Mouse (Mus musculus) lung, embryonic 15.5 days (tissue): ENCODE data around the gene Tenm2. TPM values are rescaled to one million over a fixed set of nuclear protein-coding genes. Genes with fewer than 3 reads are reported as not detected.

Source experiments
- ATAC-seq: fragments of 200-750 bp; cut with Nextera tagmentation; 2 replicates; pipeline ENCODE4 v1.8.0; 2017; ENCODE audit warnings: moderate number of reproducible peaks, borderline replicate concordance; ENCODE audit not compliant: low FRiP score, low TSS enrichment; ENCODE audit errors: extremely low read depth
- H3K27ac ChIP-seq: fragments of 300-500 bp; sonication (generic); 2 replicates; pipeline ENCODE4 v1.5.1; 2015; ENCODE audit warnings: moderate library complexity, mild to moderate bottlenecking, inconsistent platforms
- H3K27me3 ChIP-seq: fragments of 300-500 bp; sonication (generic); 2 replicates; pipeline ENCODE4 v1.6.1; 2015; ENCODE audit warnings: inconsistent platforms
- H3K36me3 ChIP-seq: fragments of 300-500 bp; sonication (generic); 2 replicates; pipeline ENCODE4 v1.6.1; 2015; ENCODE audit warnings: inconsistent platforms
- H3K4me1 ChIP-seq: fragments of 300-500 bp; sonication (generic); 2 replicates; pipeline ENCODE4 v1.6.1; 2015; ENCODE audit warnings: inconsistent platforms
- H3K4me2 ChIP-seq: fragments of 300-500 bp; sonication (generic); 2 replicates; pipeline ENCODE4 v1.6.1; 2015; ENCODE audit warnings: inconsistent platforms, mild to moderate bottlenecking, moderate library complexity
- H3K4me3 ChIP-seq: fragments of 300-500 bp; sonication (generic); 2 replicates; pipeline ENCODE4 v1.5.1; 2015; ENCODE audit warnings: mild to moderate bottlenecking, inconsistent platforms
- H3K9ac ChIP-seq: fragments of 300-500 bp; sonication (generic); 2 replicates; pipeline ENCODE4 v1.6.1; 2015; ENCODE audit warnings: inconsistent platforms
- H3K9me3 ChIP-seq: fragments of 300-500 bp; sonication (generic); 2 replicates; pipeline ENCODE4 v1.6.1; 2016; ENCODE audit warnings: inconsistent platforms
- WGBS: fragments of 180-500 bp; shearing (Covaris S2); methylation state at CpG from one replicate; pipeline ENCODE4 v1.1.7; 2015; 5-methylcytosine and 5-hydroxymethylcytosine counted together
- polyA plus RNA-seq: library from polyadenylated mRNA; unstranded; fragments of >200 nt; fragmentation: Nextera tagmentation; extraction: Ambion mirVana; gene quantifications from 2 replicates; pipeline ENCODE4 v1.2.1, GENCODE M21; 2015

Gene Tenm2
- polyA plus RNA-seq, 1 experiment from 2014 or later: 0.44 TPM

DNA sequence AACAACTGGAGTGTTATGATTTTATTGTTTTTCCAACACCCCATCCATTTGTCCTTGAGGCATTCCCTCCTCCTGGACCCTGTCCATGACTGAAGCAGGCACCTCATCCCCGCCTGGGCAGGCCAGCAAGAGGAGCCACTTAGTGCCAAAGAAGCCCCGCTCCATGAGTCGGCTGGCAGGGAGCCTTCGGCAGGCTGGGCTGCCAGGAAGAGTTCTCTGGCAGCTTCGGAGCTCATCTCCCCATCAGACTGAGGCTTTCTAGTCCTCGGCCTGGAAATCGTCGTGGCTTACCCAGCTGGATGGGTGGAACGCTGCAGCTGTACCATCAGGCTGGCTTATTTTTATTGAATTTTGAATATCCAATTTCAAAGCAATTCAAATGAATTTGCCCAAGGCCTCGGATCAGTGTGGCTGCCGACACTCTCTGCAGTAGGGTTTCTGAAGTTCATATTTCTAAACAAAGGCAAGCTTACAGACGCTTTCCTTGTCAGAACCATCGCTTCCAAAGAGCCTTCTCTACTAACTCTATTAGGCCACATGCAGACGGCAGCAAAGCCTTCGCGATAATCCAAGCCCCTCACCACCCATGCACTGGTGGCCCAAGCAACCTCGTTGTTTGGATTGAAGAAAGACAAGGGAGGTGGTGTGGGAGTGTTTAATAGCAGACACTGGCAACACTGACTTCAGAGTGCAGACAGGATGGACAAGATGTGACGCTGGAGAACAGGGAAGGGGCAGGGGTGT is 991.8 kb downstream of the Tenm2 start:
- 43% methylated on average over 18 of the region's 18 CpGs for WGBS
- Histone ChIP-seq H3K27me3 (peaks cover 3% of the 10 kb centered on the region; the same call in 1 of the 2 replicates), H3K4me2 (no peak overlapping the region)

DNA sequence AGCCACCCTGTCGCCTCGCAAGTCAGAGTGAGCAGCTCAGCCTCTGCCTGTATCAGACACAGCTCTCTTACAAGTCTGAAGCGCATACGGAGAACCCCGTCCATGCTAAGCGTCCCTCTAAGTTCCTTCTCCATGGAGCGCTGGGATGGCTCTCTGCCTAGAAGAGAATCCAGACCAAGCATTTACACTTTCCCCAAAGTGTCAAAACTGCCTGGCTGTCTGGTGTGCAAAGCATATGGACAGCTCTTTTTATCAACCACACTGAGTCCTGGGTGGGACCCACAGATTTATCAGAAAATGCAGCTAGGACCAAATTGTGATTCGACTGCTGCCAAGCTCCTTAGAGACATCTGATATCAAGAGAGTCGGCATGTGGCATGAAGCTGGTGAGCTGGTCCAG is 996.9 kb downstream of the Tenm2 start:
- Histone ChIP-seq H3K9me3 (no peaks in the 10 kb centered on the region), H3K4me2 (no peak overlapping the region), H3K9ac (no peak overlapping the region), H3K4me3 (no peak overlapping the region), H3K27me3 (no peaks in the 10 kb centered on the region), H3K4me1 (0 out of 2 replicates have a peak, but pooled peaks cover 3% of the 10 kb centered on the region), H3K36me3 (no peaks in the 10 kb centered on the region), H3K27ac (no peak overlapping the region)
- 44% methylated on average over 9 of the region's 9 CpGs for WGBS
- peak; percentile 44; the same call in 1 of the 2 replicates for ATAC-seq

More for the DNA sequence above, 991.8 kb downstream of the Tenm2 start:
- Histone ChIP-seq H3K9me3 (no peaks in the 10 kb centered on the region), H3K27ac (peak overlapping the region; percentile 63), H3K9ac (no peak overlapping the region), H3K4me3 (no peak overlapping the region), H3K4me1 (peaks cover 11% of the 10 kb centered on the region), H3K36me3 (no peaks in the 10 kb centered on the region)
- ATAC-seq: peak; percentile 88

DNA sequence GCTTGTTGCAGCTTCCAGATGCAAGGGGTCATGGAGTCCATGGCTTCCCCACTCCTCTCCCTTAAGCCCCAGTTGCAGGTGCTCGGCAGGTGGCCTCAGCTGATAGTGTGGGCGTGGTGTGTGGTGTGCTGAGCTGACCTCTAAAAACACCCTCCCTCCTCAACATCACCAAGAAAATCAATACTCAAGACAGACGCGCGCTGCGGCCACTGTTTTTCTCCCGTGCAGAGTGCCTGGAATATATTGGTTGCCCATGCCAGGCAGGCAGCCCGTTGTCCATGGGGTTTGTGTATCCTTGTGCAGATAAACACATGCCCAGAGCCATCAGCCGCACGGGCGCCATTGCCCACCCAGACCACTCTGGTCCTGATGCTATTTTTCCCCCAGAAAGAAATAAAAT is 1007.1 kb downstream of the Tenm2 start:
- Histone ChIP-seq H3K9me3 (no peaks in the 10 kb centered on the region), H3K4me2 (no peak overlapping the region), H3K27ac (no peak overlapping the region), H3K4me1 (no peaks in the 10 kb centered on the region), H3K36me3 (no peaks in the 10 kb centered on the region), H3K27me3 (no peaks in the 10 kb centered on the region), H3K4me3 (no peak overlapping the region), H3K9ac (no peak overlapping the region)
- ATAC-seq: no peak
- 74% methylated on average over 11 of the region's 11 CpGs for WGBS

DNA sequence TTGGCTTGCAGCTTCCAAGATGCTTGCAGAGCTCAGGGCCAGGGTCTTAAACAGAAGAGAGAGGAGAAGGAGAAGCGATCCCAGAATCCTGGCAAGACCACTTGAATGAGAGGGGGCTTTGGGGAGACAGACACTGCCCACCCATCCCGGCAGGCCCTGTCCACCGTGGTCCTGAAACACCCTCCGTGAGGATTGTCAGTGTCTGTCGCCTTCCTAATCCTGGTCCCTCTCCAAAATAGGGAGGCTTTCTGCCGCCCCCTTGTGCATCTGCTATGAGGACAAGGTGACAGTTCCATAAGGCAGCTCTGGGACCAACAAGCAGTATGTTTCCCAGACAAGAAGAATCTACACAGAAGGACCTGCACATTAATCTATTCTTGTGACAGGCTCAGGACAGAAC is 1007.6 kb downstream of the Tenm2 start:
- no peaks in the 10 kb centered on the region for H3K4me1 ChIP-seq
- 60% methylated on average over 6 of the region's 6 CpGs for WGBS

DNA sequence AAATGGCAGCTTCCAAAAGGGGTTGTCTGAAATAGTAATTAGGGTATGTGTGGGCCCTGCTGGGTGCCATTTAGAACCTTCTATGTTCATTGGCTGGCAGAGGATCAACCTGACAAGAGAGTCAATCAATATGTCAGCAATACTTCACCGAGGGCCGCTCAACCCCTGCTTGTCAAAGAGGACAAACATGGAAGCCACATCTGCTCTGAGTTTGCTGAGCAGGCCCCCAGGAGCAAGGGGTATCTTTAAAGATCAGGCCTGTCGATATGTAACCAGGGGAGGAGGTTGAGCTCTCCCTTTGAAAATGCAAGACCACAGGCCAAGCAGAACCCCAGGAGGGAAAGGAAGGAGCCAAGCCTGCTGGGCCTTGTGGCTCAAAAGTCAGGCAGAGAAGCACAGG is 1009.7 kb downstream of the Tenm2 start:
- H3K9me3 ChIP-seq: no peaks in the 10 kb centered on the region
- ATAC-seq: no peak
- H3K4me1 ChIP-seq: no peaks in the 10 kb centered on the region
- 61% methylated on average over 3 of the region's 3 CpGs for WGBS
- no peaks in the 10 kb centered on the region; the same call in 1 of the 2 replicates for H3K27me3 ChIP-seq
- H3K9ac ChIP-seq: no peak overlapping the region
- no peak overlapping the region for H3K4me2 ChIP-seq
- H3K4me3 ChIP-seq: no peak overlapping the region
- H3K27ac ChIP-seq: no peak overlapping the region
- H3K36me3 ChIP-seq: no peaks in the 10 kb centered on the region

More for the DNA sequence above, 1007.6 kb downstream of the Tenm2 start:
- Histone ChIP-seq H3K9me3 (no peaks in the 10 kb centered on the region), H3K9ac (no peak overlapping the region), H3K36me3 (no peaks in the 10 kb centered on the region), H3K4me2 (no peak overlapping the region), H3K27me3 (no peaks in the 10 kb centered on the region; the same call in 1 of the 2 replicates), H3K4me3 (no peak overlapping the region), H3K27ac (no peak overlapping the region)
- ATAC-seq: no peak

DNA sequence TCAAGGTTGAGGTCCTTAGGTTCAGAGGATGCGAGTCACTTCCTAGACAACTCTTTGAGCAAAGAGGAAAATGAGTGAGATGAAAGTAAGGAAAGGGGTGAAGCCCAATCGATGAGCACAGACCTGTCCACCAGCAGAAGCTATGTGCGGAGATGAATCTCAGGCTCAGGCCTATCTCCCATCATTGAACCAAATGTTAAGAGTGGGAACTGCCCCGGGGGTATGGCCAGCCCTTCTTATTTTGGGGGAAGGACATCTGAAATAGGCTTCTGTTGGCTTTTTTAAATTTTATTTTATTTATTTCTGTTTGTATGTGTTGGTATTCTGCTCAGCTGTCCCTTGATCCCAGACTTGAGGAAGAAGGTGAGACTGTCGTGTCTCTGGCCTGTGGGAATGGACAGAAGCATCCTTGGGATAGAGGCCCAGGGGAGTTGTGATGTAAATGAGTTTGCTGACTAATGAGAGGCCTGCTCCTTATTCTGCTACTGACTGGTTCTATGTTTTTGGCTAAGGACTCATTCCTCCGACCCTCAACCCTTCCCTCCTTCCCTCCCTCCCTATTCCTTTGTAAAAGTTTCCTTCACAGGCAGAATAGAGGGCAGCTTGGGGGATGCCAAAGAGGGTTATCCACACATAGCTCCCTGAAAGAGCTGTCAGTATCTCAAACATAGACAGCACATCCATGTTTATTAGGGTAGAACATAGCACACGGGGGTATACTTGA is 1011.9 kb downstream of the Tenm2 start:
- ATAC-seq: no peak
- no peak overlapping the region for H3K27ac ChIP-seq
- H3K4me3 ChIP-seq: no peak overlapping the region
- no peaks in the 10 kb centered on the region for H3K36me3 ChIP-seq
- H3K9me3 ChIP-seq: no peaks in the 10 kb centered on the region
- H3K9ac ChIP-seq: no peak overlapping the region
- 86% methylated on average over 7 of the region's 7 CpGs for WGBS
- H3K27me3 ChIP-seq: no peaks in the 10 kb centered on the region; the same call in 1 of the 2 replicates
- H3K4me1 ChIP-seq: peaks cover 5% of the 10 kb centered on the region
- H3K4me2 ChIP-seq: no peak overlapping the region

DNA sequence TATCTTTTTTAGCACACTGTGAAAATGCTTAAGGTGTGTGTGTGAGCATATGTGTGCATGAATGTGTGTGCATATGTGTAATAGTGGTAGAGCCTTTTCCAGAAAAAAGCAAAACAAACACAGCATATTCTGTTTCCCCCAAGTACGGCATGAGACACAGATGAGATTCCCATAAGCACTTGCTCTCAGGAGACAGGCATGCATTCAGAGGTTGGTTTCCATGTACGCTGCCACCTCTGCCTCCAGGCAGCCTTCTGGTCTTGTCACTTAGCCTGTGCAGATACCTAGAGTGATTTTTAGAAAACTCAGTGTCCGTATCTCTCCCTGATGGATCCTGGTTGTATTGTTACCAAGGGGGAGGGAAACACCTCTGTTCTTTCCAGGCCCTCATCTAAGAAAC is 1013.7 kb downstream of the Tenm2 start:
- Histone ChIP-seq H3K27me3 (no peaks in the 10 kb centered on the region; the same call in 1 of the 2 replicates), H3K36me3 (no peaks in the 10 kb centered on the region), H3K4me3 (no peak overlapping the region), H3K9me3 (no peaks in the 10 kb centered on the region), H3K4me2 (no peak overlapping the region), H3K27ac (no peak overlapping the region), H3K4me1 (peaks cover 5% of the 10 kb centered on the region), H3K9ac (no peak overlapping the region)
- 80% methylated on average over 3 of the region's 3 CpGs for WGBS
- no peak for ATAC-seq

DNA sequence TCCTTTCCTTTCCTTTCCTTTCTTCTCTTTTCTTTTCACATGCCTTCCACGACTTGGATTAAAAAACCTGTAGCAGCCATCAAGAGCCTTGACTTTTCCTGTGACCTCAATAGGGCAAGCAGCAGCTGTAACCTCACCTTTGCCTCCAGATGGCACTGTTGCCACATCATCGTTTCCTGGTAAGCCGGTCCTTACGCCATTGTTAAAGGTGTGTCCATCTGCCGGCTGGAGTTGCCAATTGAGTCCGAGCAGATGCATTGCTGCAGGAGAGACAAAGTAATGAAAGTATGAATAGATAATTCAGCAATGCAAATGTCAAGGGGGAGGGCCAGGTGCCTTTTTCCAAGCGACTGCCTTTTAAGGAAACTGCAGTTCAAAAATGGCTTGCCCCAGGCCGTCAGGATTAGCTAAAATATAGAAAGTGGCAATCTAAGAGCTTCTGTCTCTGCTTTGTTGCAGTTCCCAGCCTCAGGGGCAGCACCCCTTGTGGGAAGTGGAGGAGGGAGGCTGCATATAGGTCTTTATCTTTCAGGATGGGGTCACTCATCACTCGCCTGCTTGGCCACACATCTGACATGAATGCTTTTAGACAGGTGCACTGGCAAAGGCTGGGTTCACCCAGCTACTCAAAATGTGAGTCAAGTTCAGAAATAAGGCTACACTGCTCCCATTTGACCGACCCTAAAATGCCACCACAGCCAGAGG is 1014.3 kb downstream of the Tenm2 start:
- H3K9me3 ChIP-seq: no peaks in the 10 kb centered on the region
- H3K4me3 ChIP-seq: 0 out of 2 replicates have a peak overlapping the region, but pooled peaks have one; percentile 16
- WGBS: 14% methylated on average over 10 of the region's 10 CpGs
- H3K4me1 ChIP-seq: peaks cover 5% of the 10 kb centered on the region
- no peak overlapping the region for H3K27ac ChIP-seq
- H3K4me2 ChIP-seq: peak overlapping the region; percentile 49
- H3K27me3 ChIP-seq: no peaks in the 10 kb centered on the region; the same call in 1 of the 2 replicates
- peak; percentile 70; the same call in 1 of the 2 replicates for ATAC-seq
- H3K9ac ChIP-seq: no peak overlapping the region
- no peaks in the 10 kb centered on the region for H3K36me3 ChIP-seq

DNA sequence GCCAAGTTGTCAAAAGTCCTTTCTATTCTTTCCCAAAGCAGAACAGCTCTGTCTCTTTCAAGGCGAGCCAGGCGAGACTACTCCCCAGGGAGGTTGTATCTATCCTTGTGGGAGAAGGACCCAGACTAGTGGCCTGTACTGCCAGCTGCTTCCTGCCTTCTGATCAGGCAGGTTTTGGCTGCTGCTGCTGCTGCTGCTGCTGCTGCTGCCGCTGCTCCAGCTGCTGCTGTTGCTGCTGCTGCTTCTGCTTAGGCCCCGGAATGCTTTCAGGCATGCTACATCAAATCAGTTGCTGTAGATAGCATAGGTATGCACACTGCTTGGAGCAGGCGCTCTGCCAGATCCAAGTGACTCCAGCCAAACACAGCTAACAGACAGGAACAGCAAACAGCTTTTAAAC is 1015.1 kb downstream of the Tenm2 start:
- Histone ChIP-seq H3K4me3 (no peak overlapping the region), H3K9ac (no peak overlapping the region), H3K27me3 (no peaks in the 10 kb centered on the region; the same call in 1 of the 2 replicates), H3K4me2 (no peak overlapping the region), H3K9me3 (no peaks in the 10 kb centered on the region), H3K27ac (no peak overlapping the region), H3K36me3 (no peaks in the 10 kb centered on the region), H3K4me1 (peaks cover 5% of the 10 kb centered on the region)
- ATAC-seq: no peak
- WGBS: 16% methylated on average over 5 of the region's 5 CpGs

DNA sequence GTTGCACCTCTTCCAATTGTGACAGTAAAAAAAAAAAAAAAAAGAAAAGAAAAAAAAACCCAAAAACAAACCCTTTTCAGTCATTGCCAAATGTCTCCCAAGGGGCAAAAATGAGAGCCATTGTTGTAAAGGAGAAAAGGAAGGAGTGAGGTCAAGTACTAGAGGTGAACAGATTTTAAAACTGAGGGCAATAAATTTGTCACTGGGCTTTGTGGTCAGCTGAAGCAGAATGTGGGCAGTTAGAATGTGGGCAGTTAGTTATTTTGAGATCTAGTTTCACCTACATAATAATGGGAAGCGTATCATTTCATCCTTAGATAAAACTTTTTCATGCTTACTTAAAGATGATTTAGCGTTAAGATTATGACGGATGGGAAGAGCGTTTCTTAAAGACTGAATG is 1016.2 kb downstream of the Tenm2 start:
- Histone ChIP-seq H3K36me3 (no peaks in the 10 kb centered on the region), H3K9me3 (no peaks in the 10 kb centered on the region), H3K9ac (no peak overlapping the region), H3K4me2 (no peak overlapping the region), H3K4me3 (no peak overlapping the region), H3K27me3 (no peaks in the 10 kb centered on the region; the same call in 1 of the 2 replicates), H3K4me1 (peaks cover 5% of the 10 kb centered on the region), H3K27ac (no peak overlapping the region)
- WGBS: 87% methylated on average over 4 of the region's 4 CpGs
- ATAC-seq: no peak

DNA sequence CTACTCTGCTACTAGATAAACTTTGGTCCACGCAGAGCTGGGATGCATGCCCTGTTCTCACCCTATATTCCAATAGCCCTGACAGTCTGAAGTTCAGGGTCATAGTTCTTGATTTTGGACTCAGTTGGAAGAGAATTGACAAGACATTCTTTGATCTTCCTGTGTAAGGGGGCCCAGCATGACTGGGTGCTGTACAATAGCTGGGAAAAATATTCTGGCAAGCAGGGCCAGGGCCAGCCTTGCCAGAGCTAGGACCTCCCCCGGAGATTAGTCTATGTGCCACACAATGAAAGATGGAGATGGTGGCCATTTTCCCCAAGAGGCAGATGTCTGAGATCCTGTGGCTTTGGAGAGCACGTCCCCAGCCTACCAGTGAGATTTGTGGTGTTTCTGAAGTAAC is 1021.2 kb downstream of the Tenm2 start:
- WGBS: 65% methylated on average over 3 of the region's 3 CpGs
- Histone ChIP-seq H3K27ac (no peak overlapping the region), H3K9me3 (no peaks in the 10 kb centered on the region), H3K4me3 (no peak overlapping the region), H3K4me1 (no peaks in the 10 kb centered on the region), H3K9ac (no peak overlapping the region), H3K27me3 (no peaks in the 10 kb centered on the region), H3K36me3 (no peaks in the 10 kb centered on the region), H3K4me2 (no peak overlapping the region)
- ATAC-seq: no peak
